Mouse (Mus musculus) monocyte, adult 59 days (primary cell): ENCODE results near the gene Fabp3. TPM values are rescaled to one million over a fixed set of nuclear protein-coding genes. Genes with fewer than 3 reads are reported as not detected.

ENCODE experiments used
- total RNA-seq, 2 experiments: library from RNA; stranded (reverse); gene quantifications; one replicate each; pipeline ENCODE4 v1.2.4; 2023

Gene Fabp3
- total RNA-seq = not detected

GRCm38 (mm10) chr4:130308231-130309081 is at the start of gene Fabp3, which contains the start of gene Gm10570:
Gene Fabp3, plus strand, starts transcription at chr4:130308595.
Gene Gm10570, minus strand, starts transcription at chr4:130308674.

GRCm38 (mm10) chr4:130279105-130279504 is 29.3 kb upstream of the Fabp3 start, which contains the start of gene Serinc2:
Gene Serinc2, minus strand, starts transcription at chr4:130279205.

DNA sequence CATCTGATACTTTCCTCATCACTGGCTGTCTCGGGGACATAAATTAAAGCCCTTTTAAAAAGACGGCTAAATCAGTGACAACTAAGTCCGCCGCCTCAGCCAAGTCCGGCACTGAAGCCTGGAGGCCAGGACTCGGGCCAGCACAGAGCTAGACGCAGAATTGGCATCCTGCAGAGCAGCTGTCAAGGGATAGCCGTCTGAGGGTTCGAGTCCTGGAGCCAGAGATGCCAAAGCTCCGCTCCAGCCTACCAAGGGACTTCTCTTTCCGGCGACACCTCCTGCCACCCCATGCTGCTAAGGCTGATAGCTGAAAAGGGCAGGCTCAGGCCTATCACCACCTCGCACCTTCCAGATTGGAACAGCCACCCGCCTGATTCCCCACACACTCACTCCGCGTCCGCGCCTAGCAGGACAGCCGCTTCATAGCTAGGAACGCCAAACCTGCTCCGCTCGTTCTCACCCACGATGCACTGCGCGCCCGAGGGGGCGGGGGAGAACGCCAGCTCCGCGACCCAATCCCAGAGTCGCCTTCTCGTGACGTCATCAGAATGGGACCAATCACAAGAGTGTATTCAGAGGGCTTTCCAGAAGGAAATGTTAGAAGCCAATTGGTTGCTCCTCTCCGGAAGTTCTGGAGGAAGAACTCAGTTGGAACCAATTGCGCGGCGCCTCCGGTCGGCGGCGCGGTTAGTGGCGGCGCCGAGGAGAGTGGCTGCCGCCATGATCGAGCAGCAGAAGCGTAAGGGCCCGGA is 51.3 kb downstream of the Fabp3 start, which contains the start of the genes Zcchc17 and Snrnp40:
TSS of gene Zcchc17 (minus strand) at position 458 of the 752 bp plus-strand sequence.
TSS of gene Snrnp40 (plus strand) at position 647 of the 752 bp plus-strand sequence.

Other genes with a start within 250 kb of the Fabp3 start
- 10 to 100 TPM; 27.8 to 28.3 TPM for gene Pef1, start 206.0 kb upstream of the Fabp3 start, total RNA-seq
- gene Hcrtr1, start 169.2 kb upstream of the Fabp3 start, total RNA-seq = not detected
- not detected for gene Tinagl1, start 133.5 kb upstream of the Fabp3 start, total RNA-seq
- gene Gm853, start 86.2 kb upstream of the Fabp3 start, total RNA-seq = not detected
- gene Serinc2, start 29.4 kb upstream of the Fabp3 start, total RNA-seq = not detected
- not detected for gene Gm10570, start 79 bp downstream of the Fabp3 start, total RNA-seq
- gene Zcchc17, start 51.3 kb downstream of the Fabp3 start, total RNA-seq = 10 to 100 TPM; 18.8 to 21.3 TPM
- 10 to 100 TPM; 36.8 to 39.0 TPM for gene Snrnp40, start 51.5 kb downstream of the Fabp3 start, total RNA-seq